Mouse (Mus musculus): ENCODE data around the gene Hdac5.
"Not testable (repeated sequence)": the region's sequence is repeated elsewhere in the genome, so short reads cannot be mapped to it uniquely, and the experiment has no call there.

Gene Hdac5

GRCm38 (mm10) chr11:102186235-102186634 lies 43.7 kb downstream of the Hdac5 start:
- in situ Hi-C loops (cut with MboI, MseI), result no loop called here

- in situ Hi-C loops (cut with MboI, MseI), result no loop called here
Observed at GRCm38 (mm10) chr11:102185677-102186076, 44.3 kb downstream of the Hdac5 start.

DNA sequence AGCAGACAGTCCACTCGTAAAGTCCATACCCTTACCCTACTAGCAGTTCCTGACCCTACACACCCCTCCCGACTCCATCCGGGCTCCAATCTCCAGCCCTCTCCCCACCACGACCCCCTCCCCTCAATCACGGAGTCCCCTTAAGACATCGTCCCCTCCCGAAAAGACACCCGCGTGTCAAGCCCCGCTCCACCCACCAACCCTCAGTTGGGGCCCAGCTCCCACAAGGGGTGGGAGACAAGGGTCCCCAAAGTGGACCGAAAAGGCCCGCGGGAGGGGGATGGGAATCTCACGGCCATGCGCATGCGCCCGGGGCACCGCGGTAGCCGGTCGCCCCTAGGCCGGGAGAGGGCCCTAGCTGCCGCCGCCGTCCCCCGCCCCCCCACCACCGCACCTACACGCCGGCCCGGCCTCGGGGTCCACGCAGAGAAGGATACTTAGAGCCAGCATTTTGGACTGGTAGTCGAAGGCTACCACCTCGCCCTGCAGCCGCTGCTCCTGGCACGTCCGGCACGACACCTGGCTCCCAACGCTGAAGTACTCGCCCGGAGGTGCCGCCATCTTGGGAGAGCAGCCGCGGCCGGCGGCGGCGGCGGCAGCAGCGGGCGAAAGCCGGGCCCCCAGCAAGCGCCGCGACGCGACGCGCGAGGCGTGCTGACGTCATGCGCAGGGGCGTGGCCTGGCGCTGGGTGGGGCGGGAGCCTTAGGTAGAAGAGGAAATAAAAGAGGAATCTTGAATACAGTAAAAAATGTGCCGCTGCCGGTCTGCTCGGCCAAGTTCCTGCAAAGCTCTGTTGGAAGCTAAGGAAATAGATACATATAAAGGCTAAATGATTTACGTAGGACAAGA lies 45.1 kb downstream of the Hdac5 start, which contains the start of gene Lsm12:
TSS of gene Lsm12 (minus strand) at position 651 of the 850 bp plus-strand sequence.
- in situ Hi-C loops (cut with MboI, MseI), result no loop called here

GRCm38 (mm10) chr11:102184253-102184645 lies 45.7 kb downstream of the Hdac5 start:
- in situ Hi-C loops (cut with MboI, MseI), result no loop called here

GRCm38 (mm10) chr11:102179836-102180235 lies 50.1 kb downstream of the Hdac5 start:
- in situ Hi-C loops (cut with MboI, MseI), result no loop called here

GRCm38 (mm10) chr11:102168689-102169088 lies 61.3 kb downstream of the Hdac5 start:
- in situ Hi-C loops (cut with MboI, MseI), result no loop called here

DNA sequence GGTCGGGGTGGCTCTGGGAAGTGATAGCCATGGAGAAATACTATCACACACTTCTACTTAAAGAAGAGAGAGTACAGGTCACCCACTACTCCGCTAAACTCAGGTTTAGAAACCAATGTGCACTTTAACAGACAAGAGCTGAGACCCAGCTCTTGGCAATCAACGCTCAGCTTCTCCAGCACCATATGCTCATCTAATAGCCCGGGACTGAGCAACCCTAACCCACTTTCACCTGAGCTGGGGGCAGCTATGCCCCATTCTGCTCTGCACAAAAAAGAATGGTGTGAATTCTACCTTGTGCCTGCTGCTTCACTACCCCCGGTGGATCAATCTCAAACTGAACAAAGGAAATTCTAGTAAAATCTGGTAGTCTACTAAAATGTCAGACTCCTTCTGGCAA lies 62.4 kb downstream of the Hdac5 start:
- in situ Hi-C loops (cut with MboI, MseI), result no loop called here

DNA sequence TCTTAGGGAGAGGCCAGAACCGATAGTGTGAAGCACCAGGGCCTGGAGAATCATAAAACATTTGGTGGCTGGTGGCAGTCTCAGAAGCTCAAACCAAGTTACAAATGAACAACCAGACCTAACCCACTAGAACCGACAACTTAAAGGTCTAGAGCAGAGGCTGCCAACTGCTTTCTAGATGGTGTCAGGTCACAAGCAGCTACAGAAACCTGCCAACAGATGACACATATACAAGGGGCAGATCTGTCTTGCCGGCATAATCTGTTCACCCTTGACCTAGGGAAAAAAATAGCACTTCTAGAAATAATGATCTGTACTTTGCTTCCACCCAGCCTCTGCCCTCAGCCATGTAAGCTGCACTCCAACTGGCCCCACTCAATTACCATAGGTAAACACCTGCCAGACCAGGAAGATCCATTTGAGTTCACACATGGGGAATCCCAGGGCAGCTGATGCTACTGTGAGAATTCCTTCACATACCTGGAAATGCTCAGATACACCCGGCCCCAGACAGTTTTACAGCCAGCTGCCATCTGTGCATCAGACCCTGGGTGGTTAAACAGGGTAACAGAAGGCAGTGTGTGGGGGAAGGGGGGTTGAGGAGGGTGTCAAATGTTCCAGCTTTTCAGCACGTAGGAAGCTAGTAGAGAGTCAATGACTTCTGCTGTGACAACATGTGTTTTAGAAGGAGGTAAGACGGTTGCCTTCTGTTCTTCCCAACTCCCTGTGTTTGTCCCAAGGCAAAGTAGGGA lies 63.8 kb downstream of the Hdac5 start:
- in situ Hi-C loops (cut with MboI, MseI), result no loop called here

DNA sequence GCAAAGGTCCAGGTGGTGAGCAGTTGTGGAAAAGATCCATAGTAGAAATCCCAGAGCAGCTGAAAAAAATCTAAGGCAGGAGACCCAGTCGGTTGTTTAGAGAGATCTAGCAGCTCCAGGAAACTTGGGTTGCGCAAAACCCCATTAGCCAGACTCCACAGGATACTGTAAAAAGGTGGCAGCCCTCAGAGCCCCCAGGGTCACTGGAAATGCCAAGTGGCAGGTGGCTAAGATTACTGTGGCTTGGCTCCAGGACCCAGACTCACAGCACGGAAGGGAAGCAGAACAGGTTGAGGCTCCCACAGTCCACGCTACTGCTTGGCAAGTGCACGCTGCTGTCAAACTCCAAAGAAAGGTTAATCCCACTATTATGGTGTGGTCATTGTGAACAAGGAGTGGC lies 70.2 kb downstream of the Hdac5 start:
- in situ Hi-C loops (cut with MboI, MseI), result no loop called here

DNA sequence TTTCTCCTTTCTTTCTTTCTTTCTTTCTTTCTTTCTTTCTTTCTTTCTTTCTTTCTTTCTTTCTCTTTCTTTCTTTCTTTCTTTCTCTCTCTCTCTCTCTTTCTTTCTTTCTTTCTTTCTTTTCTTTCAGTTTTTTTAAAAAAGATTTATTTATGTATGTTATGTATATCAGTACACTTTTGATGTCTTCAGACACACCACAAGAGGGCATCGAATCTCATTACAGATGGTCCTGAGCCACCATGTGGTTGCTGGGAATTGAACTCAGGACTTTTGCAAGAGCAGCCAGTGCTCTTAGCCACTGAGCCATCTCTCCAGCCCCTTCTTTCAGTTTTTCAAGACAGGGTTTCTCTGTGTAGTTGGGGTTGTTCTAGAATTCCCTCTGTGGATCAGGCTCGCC lies 71.9 kb downstream of the Hdac5 start:
- in situ Hi-C loops (cut with MboI, MseI), result not testable (repeated sequence)

DNA sequence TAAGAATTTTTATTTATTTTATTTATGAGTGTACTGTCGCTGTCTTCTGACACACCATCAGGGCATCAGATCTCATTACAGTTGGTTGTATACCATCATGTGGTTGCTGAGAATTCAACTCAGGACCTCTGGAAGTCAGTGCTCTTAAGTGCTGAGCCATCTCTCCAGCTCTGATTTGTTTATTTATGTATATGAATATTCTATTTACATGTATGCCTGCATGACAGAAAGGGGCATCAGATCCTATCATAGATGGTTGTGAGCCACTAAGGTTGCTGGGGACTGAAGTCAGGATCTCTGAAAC lies 73.2 kb downstream of the Hdac5 start:
- in situ Hi-C loops (cut with MboI, MseI), result no loop called here

DNA sequence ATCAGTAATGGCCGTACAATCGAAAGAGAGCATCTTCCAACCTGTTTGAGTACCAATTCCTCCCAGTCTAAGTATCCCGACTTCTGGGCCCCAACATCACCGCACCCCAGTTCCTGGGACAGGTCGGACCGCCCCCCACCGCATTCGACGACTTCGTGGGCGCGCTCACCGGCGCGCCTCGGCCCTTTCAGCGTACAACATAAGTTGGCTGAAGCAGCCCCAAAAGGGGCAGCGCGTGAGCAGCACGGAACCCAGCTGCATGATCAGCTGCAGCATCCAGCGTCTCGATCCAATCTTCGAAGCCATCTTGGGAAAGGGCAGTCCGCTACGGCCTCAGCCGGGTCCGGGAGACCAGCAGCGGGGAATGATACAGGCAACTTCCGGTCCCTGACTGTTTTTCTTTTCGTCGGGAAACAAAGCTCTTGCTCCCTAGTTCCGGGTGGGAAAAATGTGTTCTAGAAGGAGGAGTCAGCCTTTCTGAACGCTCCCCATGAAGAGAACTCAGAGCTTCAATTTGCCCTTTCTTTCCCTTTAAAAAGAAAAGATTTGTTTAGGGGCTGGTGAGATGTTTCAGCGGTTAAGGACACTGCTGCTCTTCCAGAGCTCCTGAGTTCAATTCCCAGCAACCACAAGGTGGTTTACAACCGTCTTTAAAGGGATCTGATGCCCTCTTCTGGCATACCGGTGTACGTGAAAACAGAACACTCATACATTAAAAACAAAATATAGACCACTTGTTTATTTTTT lies 73.8 kb downstream of the Hdac5 start, which contains the start of gene Tmem101:
TSS of gene Tmem101 (minus strand) at position 366 of the 747 bp plus-strand sequence.
- in situ Hi-C loops (cut with MboI, MseI), result no loop called here

- in situ Hi-C loops (cut with MboI, MseI), result no loop called here
Observed at GRCm38 (mm10) chr11:102147213-102147989, 82.6 kb downstream of the Hdac5 start.

- in situ Hi-C loops (cut with MboI, MseI), result no loop called here
Observed at GRCm38 (mm10) chr11:102146531-102146930, 83.4 kb downstream of the Hdac5 start.

DNA sequence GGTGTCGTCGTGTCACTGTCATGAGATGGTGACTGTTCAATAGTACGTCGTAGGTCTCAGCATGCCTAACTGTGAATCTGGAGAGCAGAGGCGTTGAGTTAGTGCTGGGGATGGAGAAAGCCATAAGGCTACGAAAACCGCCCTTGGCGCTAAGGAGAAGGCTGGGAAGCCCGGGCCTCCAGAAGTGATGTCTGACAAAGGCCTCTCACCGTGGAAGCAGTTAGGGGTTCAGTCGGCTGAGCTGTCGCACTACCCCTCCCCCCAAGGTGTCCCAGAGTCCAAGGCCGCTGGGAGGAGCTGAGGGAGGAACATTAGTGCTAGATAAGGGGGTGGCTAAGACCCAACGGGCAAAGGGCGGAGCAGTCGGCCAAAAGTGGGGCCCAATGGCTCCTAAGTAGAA lies 84.0 kb downstream of the Hdac5 start:
- in situ Hi-C loops (cut with MboI, MseI), result no loop called here

DNA sequence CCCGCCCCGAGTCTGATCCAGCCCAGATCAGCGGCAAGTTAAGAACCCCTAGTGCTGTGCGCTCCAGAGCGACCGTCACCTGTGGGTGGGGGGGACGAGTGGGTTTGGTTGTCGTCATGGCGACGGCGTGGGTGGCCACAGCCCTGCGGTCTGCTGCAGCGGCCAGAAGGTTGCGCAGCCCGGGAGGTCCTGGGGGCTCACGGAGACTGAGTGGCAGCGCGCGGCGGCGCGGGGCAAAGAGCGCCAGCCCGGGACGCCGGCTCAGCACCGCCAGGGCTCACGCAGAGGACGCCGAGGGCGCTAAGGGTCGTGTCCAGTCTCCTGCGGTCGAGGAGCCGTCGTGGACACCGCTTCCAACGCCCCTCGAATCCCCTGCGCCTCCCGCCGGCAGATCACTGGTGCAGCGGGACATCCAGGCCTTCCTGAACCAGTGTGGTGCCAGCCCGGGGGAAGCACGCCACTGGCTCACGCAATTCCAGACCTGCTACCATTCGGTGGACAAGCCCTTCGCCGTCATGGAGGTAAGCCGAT lies 84.4 kb downstream of the Hdac5 start, which contains the start of gene Nags:
TSS of gene Nags (plus strand) at position 43 of the 531 bp plus-strand sequence.
- in situ Hi-C loops (cut with MboI, MseI), result no loop called here

- in situ Hi-C loops (cut with MboI, MseI), result no loop called here
Observed at GRCm38 (mm10) chr11:102144957-102145470, 85.0 kb downstream of the Hdac5 start.
